Mouse (Mus musculus) ovary, adult 2 months (tissue): ENCODE results near the gene Dpysl4. TPM values are rescaled to one million over a fixed set of nuclear protein-coding genes. Genes with fewer than 3 reads are reported as not detected.

Source experiments
- polyA plus RNA-seq: library from polyadenylated mRNA; depleted of rRNA; stranded (reverse); fragments of >200 nt; gene quantifications from 2 replicates; pipeline ENCODE4 v1.2.3, GENCODE M21; 2012; rRNA removed

Dpysl4 gene
- polyA plus RNA-seq = 72.4 and 85.4 TPM in 2 replicates

GRCm38 (mm10) chr7:139085629-139086194 is at the start of gene Dpysl4:
Dpysl4 (plus strand) TSS chr7:139086001.

Other genes with a start within 250 kb of the Dpysl4 start
- 33.5 and 35.6 TPM in 2 replicates for gene Ppp2r2d, start 239.9 kb upstream of the Dpysl4 start, polyA plus RNA-seq
- 62.0 and 98.5 TPM in 2 replicates for gene Mapk1ip1, start 239.7 kb upstream of the Dpysl4 start, polyA plus RNA-seq
- gene Bnip3, start 176.5 kb upstream of the Dpysl4 start, polyA plus RNA-seq = 37.8 and 39.8 TPM in 2 replicates
- 7.1 and 13.3 TPM in 2 replicates for gene Jakmip3, start 145.3 kb upstream of the Dpysl4 start, polyA plus RNA-seq
- 2.8 and 4.0 TPM in 2 replicates for gene Lrrc27, start 127.0 kb downstream of the Dpysl4 start, polyA plus RNA-seq
- 4.0 and 4.7 TPM in 2 replicates for gene Stk32c, start 127.3 kb downstream of the Dpysl4 start, polyA plus RNA-seq
- gene Pwwp2b, start 162.5 kb downstream of the Dpysl4 start, polyA plus RNA-seq = 18.3 and 20.7 TPM in 2 replicates